Mouse (Mus musculus) urinary bladder, postnatal 4 days (tissue): Measurements from ENCODE around the gene Atp6ap1l.
A peak's percentile ranks its signal among the peaks of the same experiment; 100 is the strongest.
"Not testable (repeated sequence)": the region's sequence is repeated elsewhere in the genome, so short reads cannot be mapped to it uniquely, and the experiment has no call there.

ENCODE experiments used
- DNase-seq, 2 experiments: peaks; one replicate each; pipeline ENCODE4 v3.0.0; 2021 to 2022; ENCODE audit warnings: low spot score in 2 of 2

The Atp6ap1l gene

GRCm38 (mm10) chr13:90905176-90905575 lies at the start of gene Atp6ap1l:
Gene Atp6ap1l, minus strand, starts transcription at chr13:90905355.
- no peak for DNase-seq

DNA sequence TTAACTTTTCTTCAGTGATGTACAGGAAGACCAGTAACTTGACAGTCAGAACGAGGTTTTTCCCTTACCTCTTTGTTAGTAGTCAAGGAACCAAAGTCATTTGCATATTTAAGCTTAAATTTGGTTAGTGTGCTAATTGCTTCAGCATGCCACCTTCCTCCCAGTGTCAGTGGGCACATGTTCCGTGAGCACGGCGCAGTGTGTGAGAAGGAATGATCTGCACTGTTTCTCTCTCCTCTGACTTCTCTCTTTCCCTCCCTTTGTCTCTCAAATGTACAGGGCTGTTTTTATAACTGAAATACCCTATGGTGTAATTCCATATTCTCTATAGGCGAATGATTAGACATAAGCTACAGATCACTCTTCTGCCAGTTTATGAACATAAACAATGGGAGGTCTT lies 34.4 kb upstream of the Atp6ap1l start:
- no peak for DNase-seq

DNA sequence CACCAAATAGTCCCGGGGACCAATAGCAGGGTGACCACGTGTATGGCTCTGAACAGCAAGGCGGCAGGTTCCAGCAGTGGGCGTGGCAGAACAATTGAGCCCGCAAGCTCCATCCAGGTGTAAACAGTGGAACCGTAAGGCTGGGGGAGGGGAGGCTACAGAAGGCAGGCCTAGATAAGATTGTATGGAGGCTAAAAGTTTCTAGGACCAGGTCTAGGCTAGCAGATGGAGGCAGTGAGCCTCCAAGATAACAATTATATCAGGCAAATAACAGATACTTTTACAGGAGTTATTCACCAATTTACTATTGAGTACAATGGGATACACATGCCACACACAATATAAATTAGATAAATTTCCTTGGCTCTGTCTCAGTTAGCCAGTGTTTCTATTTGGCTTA lies 34.0 kb upstream of the Atp6ap1l start:
- DNase-seq = no peak

- DNase-seq = no peak
Observed at GRCm38 (mm10) chr13:90935852-90936251, 30.7 kb upstream of the Atp6ap1l start.

GRCm38 (mm10) chr13:90933256-90933655 lies 28.1 kb upstream of the Atp6ap1l start:
- no peak for DNase-seq

DNA sequence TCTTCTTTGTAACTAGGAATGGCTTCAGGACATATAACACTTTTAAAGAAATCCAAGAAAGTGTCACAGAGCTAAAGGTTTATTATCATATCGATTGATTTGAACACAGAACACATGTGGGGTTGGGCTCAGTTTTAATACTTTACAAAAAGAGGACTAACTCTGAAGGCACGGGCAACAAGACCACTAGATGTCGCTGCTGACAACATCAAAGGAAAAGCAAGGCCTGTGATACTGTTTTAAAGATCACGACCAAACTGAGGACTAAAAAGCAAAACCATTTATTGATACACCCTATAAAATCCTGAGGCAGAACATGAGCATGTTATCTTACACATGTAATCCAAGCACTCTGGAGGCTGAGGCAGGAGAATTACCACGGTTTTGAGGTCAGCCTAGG lies 24.7 kb upstream of the Atp6ap1l start:
- no peak for DNase-seq

- DNase-seq = not testable (repeated sequence)
Observed at GRCm38 (mm10) chr13:90928266-90928665, 23.1 kb upstream of the Atp6ap1l start.

GRCm38 (mm10) chr13:90926938-90927633 lies 21.9 kb upstream of the Atp6ap1l start:
- DNase-seq = no peak

- no peak for DNase-seq
Observed at GRCm38 (mm10) chr13:90926125-90926765, 21.1 kb upstream of the Atp6ap1l start.

DNA sequence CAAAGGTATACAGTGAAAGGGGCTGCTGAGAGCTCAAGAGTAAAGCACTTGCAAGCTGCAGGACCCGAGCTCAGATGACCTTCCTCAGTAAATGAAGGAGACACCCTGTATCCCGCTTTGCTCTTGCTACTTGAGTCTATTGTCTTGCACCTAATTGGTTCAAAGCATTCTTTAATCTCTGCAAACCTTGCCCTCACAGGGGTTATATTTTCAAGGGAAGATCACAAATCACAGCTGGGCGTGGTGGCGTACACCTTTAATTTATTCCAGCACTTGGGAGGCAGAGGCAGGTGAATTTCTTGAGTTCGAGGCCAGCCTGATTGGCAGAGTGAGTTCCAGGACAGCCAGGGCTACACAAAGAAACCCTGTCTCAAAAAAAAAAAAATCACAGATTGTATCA lies 20.0 kb upstream of the Atp6ap1l start:
- no peak for DNase-seq

DNA sequence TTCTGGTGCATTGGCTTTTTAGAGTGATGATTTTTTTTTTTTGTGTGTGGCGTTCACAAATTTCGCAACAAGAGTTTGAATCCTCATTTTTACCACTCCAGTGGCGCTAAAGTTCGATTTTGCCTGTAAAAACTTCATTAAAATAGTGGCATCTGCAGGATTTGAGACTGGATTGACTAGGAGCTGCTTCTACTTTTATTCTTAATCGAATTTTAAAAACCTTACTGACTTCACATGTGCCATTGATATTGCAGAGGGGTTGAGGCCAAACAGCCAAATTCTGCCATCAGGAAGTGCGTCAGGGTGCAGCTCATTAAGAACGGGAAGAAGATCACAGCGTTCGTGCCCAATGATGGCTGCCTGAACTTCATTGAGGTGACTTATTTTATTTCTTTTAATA lies 18.9 kb upstream of the Atp6ap1l start:
- no peak for DNase-seq

DNA sequence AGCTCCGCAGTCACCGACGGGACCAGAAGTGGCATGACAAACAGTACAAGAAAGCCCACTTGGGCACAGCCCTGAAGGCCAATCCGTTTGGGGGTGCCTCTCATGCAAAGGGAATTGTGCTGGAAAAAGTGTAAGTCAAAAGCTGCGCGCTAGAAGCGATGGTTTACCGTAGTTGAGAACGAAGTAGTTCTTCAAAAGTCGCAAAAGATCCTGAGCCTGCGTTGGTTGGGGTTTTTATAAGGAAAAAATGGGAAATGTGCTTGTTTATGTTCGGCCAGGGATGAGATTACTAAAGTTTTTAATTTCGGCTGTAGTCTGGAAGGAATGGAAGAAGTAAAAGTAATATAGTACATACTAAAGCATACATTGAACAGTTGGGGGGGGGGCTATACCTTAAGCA lies 18.5 kb upstream of the Atp6ap1l start:
- DNase-seq = not testable (repeated sequence)

GRCm38 (mm10) chr13:90922751-90923612 lies 17.8 kb upstream of the Atp6ap1l start, which contains the start of gene Rps23:
Gene Rps23, plus strand, starts transcription at chr13:90922958.
- peak; percentile 83 to 88 for DNase-seq

DNA sequence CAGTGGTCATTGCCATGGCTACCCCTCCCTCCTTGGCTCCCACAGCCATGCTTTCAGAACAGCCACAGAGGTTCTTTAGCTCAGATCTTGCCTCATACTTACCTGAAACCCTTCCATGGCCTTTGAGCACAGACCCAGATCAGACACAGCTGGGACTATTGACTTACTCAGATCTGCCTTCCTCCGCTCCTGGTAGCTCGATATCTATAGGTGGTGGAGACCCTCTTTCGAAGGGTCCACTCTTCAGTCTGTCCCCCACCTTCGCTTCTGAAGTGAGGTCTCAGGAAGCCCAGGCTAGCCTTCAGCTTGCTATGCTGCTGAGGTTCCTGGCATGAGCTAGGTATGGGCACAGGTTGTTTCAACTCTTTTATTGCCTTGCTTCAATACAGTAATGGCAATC lies 9.6 kb upstream of the Atp6ap1l start:
- DNase-seq = no peak

DNA sequence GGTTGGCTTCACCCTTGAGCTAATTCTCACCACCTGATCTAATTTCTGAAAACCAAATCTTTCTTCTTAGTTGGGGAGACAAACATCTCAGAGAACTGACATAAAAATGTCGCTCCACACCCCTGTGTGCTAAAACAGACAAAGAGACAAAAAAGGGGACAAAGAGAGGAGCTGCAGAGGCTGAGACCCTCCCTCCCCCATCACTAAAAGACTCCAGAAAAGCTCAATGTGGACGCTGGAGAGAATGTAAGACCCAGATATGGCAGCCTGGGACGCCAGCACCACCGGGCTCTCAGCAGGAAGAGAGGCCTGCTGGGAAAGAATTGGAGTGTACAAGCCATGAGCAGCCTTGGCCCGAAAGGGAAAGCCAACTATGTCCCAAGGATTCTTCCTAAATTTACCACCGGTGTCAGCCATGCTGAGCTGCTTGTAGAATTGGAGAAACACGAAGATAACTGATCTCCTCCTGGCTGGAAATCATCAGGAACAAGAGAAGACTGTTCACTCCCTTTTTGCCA lies 8.6 kb upstream of the Atp6ap1l start:
- no peak for DNase-seq

DNA sequence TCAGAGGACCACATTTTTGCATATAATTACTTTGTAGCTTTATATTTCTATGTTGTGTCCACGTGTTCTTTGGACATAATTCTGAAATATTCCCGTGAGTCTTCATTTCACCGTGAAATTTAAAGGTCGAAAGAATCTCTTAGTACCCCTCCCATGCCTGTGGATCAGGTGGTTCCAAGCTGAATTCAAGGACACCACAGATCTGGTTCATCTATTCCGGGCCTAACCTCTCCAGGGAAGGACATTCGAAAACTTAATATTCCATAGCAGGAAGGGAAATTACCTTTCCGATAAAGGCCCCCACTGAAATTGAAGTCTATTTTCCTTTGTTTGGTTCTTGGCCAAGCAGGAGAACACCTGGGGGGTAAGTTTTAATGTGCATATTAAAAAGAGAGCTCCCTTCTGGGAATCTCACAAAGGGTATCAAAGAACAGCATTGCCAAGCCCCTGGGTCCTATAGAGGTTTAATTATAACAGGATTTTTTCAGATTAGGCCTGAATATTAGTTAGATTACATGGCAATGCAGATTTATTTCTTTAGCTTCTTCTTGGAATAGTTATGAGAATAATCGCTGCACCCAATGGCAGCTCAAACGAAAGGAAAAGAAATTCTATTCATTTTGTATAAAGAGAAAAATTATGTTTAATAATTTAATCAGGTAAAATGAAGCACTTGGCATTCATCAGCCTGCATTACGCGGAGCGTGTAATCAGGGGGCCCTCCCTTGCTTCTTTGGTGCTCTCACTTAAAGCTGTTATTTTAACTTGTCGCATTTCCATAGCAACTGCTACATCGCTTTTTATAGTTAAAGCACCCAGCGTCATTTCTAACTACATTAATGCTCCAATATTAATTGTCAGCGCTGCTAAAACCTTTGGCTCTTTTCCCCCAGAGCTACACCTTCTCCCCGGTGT lies 7.9 kb upstream of the Atp6ap1l start:
- DNase-seq = no peak

DNA sequence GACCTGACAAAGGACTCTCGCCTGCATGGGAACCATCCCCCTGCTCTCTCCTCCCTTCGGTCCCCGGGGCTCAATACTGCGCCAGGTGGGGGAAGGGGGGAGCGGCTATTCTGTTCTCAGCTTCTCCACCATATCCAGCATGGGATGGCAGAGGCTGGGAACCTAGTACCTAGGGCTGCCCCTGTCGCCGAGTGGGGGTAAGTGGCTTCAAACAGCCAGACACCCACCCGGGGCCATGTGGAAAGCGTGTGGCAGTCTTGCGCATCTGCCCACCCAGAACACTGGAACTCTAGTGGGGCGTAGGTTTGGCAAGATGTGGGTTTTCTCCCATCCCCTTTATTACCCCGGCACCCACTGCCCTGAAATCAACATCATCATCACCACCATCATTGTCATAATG lies 2.2 kb upstream of the Atp6ap1l start:
- no peak for DNase-seq

DNA sequence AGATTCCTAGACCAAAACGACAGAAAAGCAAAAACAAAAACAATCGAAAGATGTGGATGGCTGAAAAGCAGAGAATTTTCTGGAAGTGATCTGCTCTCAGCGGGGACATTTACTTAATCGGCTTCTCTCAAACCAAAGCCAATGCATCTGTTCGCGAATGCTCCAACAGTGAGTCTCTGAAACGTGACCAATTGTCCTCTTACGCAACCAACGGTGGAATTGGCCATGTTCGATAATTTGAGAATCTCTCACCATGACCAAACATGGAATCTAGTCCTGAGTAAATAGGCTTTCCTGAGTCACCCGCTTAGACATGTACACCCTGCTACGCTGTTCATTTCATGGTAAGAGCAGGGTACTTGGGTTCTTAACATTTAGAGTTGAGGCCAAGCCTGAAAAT lies 8.3 kb downstream of the Atp6ap1l start:
- no peak for DNase-seq

- DNase-seq = no peak
Observed at GRCm38 (mm10) chr13:90896098-90896497, 9.1 kb downstream of the Atp6ap1l start.

DNA sequence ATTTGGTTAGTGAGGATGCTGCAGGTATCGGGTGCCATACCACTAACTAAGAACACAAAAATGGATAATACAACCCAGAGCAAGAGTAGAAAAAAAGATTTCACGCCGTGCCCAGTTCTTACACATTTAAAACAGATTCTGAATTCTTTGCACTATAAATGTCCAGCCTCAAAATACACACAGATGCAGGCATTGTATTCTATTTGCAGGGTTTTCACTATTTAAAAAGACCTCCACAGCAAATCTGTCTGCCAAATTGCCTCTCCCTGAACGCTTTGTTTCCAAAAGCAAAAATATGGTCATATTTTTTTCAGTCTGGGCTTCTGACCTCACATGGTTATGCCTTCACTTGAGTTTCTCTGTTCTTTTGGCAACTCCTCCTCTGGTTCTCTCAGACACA lies 10.3 kb downstream of the Atp6ap1l start:
- no peak for DNase-seq

- DNase-seq = no peak
Observed at GRCm38 (mm10) chr13:90890111-90890510, 15.0 kb downstream of the Atp6ap1l start.
